ENCODE assay signal across 27 mouse cellular contexts in the genomic region with DNA sequence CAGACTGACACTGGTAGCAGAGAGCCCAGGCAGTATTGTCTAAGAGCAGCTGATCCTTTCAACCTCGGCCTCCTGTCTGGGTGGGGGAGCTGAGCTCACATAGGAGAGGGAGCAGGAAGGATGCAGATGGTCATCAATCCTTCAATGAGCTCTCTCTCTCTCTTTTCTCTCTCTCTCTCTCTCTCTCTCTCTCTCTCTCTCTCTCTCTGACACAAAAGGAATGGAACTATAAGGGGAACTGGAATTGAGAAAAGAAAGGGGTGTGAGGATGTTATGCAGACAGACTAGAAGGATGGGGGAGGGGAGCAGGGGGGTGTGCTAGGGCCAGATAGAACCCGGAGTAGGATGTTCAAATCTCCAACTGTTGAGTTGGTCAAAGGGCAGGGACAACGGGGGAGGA. TPM values are rescaled to one million over a fixed set of nuclear protein-coding genes. Genes with fewer than 3 reads are reported as not detected.
"Had no signal": no experiment of that assay in that cellular context is flagged by ENCODE, and none has a peak within 500 bp of the region (broad histone marks: within the 10 kb centered on the region; RNA-seq: fewer than 3 reads in every experiment).

A gene (minus strand): TSS at position 101 of the 400 bp plus-strand sequence.

- H3K4me1 ChIP-seq: heart, embryonic 13.5 days; heart, embryonic 15.5 days; hindbrain, embryonic 12.5 days; hindbrain, embryonic 15.5 days; kidney, embryonic 15.5 days; limb, embryonic 13.5 days; limb, embryonic 15.5 days had no signal

- ATAC-seq: hindbrain, postnatal 0 days; intestine, embryonic 16.5 days had no signal

- H3K27me3 ChIP-seq: hindbrain, embryonic 12.5 days; hindbrain, embryonic 15.5 days; kidney, embryonic 15.5 days; limb, embryonic 13.5 days had no signal

- H3K9ac ChIP-seq: heart, embryonic 13.5 days; heart, embryonic 15.5 days; hindbrain, embryonic 12.5 days; hindbrain, embryonic 15.5 days; kidney, embryonic 15.5 days; limb, embryonic 13.5 days; limb, embryonic 15.5 days had no signal

- H3K9me3 ChIP-seq: heart, embryonic 13.5 days; heart, embryonic 15.5 days; hindbrain, embryonic 12.5 days; hindbrain, embryonic 15.5 days; kidney, embryonic 15.5 days; limb, embryonic 13.5 days; limb, embryonic 15.5 days had no signal

- H3K27ac ChIP-seq: heart, adult 2 months; heart, embryonic 13.5 days; heart, embryonic 15.5 days; hindbrain, embryonic 12.5 days; hindbrain, embryonic 15.5 days; hindbrain, postnatal 0 days; kidney, embryonic 15.5 days; kidney, postnatal 0 days; limb, embryonic 13.5 days; limb, embryonic 15.5 days had no signal

- H3K4me2 ChIP-seq: heart, embryonic 11.5 days; heart, embryonic 13.5 days; heart, embryonic 15.5 days; hindbrain, embryonic 12.5 days; hindbrain, embryonic 15.5 days; kidney, embryonic 15.5 days; limb, embryonic 13.5 days; limb, embryonic 15.5 days had no signal

- H3K36me3 ChIP-seq: heart, embryonic 13.5 days; heart, embryonic 15.5 days; hindbrain, embryonic 12.5 days; hindbrain, embryonic 15.5 days; kidney, embryonic 15.5 days; limb, embryonic 13.5 days; limb, embryonic 15.5 days had no signal

- DNase-seq: gastrocnemius, postnatal 14 days; gastrocnemius, postnatal 36 days; heart, adult 2 months; heart, postnatal 14 days; heart, postnatal 36 days; kidney, adult 11 months; kidney, adult 2 months; kidney, adult 9 months; kidney, postnatal 14 days; kidney, postnatal 36 days; layer of hippocampus, adult 9-11 months; layer of hippocampus, postnatal 36 days; left cerebral cortex, postnatal 4 days had no signal

- H3K4me3 ChIP-seq: heart, adult 2 months; heart, embryonic 13.5 days; heart, embryonic 15.5 days; hindbrain, embryonic 12.5 days; hindbrain, embryonic 15.5 days; kidney, embryonic 15.5 days; limb, embryonic 13.5 days; limb, embryonic 15.5 days had no signal

RNA-seq across cellular contexts. Expression of the gene that starts here (rescaled TPM):
- polyA plus RNA-seq: heart, adult 2 months; heart, embryonic 11.5 days; heart, embryonic 15.5 days; heart, postnatal 0 days; intestine, embryonic 16.5 days; limb, embryonic 11.5 days; limb, embryonic 13.5 days; limb, embryonic 15.5 days; liver, adult 2 months had no signal
